Mouse (Mus musculus) kidney, postnatal 4 days (tissue): ENCODE measurements at regions not wholly inside any gene's neighbourhood (a gene's known extent, or its start where the extent isn't known, plus 50 kb on each side); places are given as distances from the start of the nearest gene placed in this dataset.

Experiments
- DNase-seq, 2 experiments: peaks; one replicate each; pipeline ENCODE4 v3.0.0; 2021; ENCODE audit warnings: mixed read lengths in 2 of 2

GRCm38 (mm10) chr7:69994540-69995303 lies 371.8 kb downstream of the Nr2f2 start:
- no peak for DNase-seq

- DNase-seq = peak; percentile 43 to 55
Measured at GRCm38 (mm10) chr7:69992383-69993327, 373.9 kb downstream of the Nr2f2 start.

GRCm38 (mm10) chr7:69991982-69992381 lies 374.6 kb downstream of the Nr2f2 start:
- DNase-seq = peak in 1 of 2 experiments; percentile 3

GRCm38 (mm10) chr7:69988704-69989103 lies 377.8 kb downstream of the Nr2f2 start:
- peak; percentile 15 to 27 for DNase-seq

DNA sequence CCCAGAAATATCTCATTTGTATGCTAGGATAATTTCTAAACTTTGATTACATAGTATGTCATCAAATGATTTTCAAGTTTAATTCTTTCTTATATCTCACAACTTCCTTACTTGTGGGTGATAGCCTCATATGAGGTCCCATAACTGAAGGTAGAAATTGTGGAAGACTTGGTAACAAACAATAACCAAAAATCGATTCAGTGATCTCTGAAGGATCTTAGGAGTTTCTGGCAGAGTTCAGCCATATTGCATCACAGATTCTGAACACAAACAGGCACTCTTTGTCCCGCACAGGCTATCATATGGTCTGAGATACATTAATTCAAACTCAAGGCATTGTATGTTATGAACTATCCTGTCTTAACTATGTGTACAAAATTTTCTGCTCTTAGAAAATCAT lies 385.2 kb downstream of the Nr2f2 start:
- DNase-seq = no peak

- DNase-seq = no peak
Measured at GRCm38 (mm10) chr7:69976369-69976768, 390.2 kb downstream of the Nr2f2 start.

GRCm38 (mm10) chr7:69964002-69964401 lies 402.5 kb downstream of the Nr2f2 start:
- no peak for DNase-seq

DNA sequence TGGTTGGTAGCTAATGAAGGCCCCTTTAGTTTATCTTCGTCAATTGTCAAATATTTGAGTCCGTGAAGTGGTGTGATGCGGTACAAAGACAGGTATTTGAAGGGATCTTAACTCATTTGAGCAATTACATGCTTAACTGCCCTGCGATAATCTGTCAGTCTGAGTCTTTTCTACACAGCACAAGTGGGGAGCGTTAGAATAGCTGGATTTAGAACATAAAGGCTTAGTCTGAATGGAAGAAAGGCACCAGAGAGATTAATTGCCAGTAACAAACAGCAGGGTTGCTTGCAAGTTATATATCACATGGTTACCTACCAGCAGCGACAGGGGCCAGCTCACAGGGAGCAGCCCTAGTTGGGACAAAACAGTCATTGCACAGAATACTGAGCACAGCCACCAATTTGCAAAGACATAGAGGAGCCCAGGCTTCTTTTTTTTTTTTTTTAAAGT lies 416.3 kb downstream of the Nr2f2 start:
- DNase-seq = peak in 1 of 2 experiments; percentile 8

- DNase-seq = peak in 1 of 2 experiments; percentile 14
Measured at GRCm38 (mm10) chr7:69949647-69950121, 416.9 kb downstream of the Nr2f2 start.

GRCm38 (mm10) chr7:69946396-69946795 lies 420.1 kb downstream of the Nr2f2 start:
- no peak for DNase-seq

GRCm38 (mm10) chr7:69941881-69942280 lies 424.7 kb downstream of the Nr2f2 start:
- DNase-seq = no peak

- no peak for DNase-seq
Measured at GRCm38 (mm10) chr7:69925261-69925660, 441.3 kb downstream of the Nr2f2 start.

DNA sequence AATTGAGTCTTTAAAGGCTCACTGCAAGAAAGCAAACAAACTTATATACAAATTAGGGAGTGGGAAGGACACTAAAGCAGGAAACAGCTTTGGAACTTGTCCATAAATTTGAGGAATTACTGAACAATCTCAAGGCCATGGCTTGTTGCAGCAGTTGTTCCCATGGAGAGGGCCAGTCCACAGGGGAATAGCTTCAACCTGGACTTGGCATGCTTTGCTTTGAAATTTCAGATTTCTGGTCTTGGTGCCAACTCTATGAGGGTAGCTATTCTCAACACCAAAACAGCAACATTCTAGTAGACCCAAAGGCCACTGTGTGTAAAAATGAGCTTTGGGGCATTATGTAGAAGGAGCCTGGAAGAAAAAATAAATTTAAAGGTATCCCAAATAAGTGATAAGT lies 442.0 kb downstream of the Nr2f2 start:
- no peak for DNase-seq

GRCm38 (mm10) chr7:69911760-69912159 lies 454.8 kb downstream of the Nr2f2 start:
- DNase-seq = no peak

GRCm38 (mm10) chr7:69890503-69891061 lies 476.0 kb downstream of the Nr2f2 start:
- no peak for DNase-seq

- no peak for DNase-seq
Measured at GRCm38 (mm10) chr7:69888251-69888650, 478.3 kb downstream of the Nr2f2 start.

DNA sequence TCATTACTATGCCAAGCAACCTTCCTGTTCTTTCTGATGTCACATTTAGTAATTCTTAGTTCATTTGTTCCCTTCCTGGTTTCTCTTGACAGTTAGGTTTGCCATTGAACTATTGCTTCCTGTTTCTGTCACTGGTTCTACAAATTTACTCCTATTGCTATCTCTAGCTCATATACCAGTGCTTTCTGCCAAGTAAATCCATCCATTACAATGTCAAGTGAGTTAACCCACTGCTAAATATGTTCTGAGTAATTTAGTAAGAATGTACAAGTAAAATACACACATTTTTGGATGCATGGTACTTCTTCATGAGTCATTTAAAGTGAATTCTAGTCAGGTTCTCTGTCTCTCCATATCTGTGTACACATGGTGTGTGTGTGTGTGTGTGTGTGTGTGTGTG lies 489.5 kb downstream of the Nr2f2 start:
- no peak for DNase-seq

DNA sequence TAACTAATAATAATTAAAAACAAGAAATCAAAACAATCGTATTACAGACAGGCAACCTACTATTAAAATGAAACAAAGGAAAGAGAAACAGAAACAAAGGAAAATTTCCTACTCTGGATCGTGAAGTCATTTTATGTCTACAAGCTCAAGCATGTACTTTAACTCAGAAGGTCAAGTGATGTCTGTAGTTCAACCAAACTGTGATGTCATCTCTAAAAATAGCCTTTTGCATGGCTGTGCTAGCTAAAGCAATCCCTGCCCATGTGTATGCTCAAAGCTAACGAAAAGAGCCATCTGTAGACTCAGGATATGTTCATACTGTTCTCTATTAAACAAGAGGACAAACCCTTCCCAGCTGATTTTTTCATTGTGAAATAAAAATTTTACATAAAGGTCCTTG lies 500.7 kb downstream of the Nr2f2 start:
- DNase-seq = no peak

DNA sequence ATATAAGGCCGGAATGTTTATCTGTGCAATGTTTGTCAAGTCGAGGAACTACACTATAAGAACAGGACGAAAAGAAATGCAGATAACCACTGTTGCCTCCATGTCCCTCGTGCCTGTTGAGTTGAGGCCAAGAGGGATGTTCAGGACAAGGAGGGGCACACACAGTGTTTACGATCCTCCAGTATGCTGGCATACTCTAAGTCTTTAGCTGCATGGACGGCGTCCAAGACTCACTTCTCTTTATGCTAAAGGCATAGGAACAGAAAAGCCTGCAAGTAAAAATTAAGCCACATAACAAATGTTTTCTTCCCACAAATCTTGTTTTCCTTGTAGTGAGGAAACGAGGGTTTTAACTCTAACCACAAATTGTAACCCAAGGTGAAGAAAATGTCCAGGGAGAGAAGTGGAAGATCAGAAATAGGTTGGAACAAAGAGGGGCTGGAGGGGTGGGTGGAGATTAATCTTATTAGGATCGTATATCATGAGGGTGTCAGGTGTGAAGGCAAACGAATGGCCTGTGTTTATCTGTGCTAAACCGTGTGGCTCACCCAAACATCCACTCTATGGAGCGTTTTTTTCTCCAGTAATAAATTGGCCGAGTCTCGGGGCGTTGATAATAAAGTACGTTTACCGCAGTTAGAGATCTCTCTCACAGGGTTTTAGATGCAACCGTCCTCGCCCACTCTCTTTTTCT lies 521.8 kb downstream of the Nr2f2 start:
- DNase-seq = no peak

DNA sequence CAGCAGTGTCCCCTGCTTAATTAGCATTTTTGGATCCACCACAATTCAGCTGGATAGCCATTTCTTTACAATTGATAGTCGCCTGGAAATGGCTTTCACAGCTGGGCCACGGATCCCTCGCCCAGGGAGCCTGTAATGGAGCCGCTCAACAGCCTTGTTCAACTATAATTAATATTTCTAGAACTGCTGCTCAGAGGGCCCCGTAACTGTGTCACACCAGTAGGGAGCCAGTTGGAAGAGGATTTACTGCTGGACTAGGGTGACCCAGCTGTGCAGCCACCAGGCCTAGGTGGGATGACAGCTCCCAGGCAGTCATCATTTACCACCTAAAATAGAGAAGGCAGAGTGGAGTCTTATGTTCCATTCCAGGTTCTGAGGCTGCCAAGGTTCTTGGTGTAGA lies 529.2 kb downstream of the Nr2f2 start:
- DNase-seq = no peak

DNA sequence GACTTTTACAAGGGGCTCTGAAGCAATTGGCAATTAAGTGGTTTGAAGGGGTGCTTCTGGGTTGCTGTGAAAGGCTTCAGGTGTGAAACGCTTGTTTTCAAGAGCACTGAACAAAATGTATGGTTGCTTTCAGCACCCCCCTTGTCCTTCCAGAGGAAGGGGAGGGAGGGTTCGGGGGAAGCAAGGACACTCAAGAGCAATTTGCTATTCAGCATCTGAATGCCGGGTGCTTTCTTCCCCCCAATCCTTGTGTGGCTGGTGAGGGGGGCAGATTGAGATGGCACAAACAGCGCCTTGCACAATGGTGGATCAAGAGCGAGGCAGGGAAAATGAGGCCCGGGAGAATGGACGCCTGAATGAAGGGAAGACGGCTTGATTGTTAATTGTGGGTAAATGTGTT lies 539.3 kb downstream of the Nr2f2 start:
- DNase-seq = no peak

GRCm38 (mm10) chr7:69820570-69820969 lies 546.0 kb downstream of the Nr2f2 start:
- DNase-seq = no peak

DNA sequence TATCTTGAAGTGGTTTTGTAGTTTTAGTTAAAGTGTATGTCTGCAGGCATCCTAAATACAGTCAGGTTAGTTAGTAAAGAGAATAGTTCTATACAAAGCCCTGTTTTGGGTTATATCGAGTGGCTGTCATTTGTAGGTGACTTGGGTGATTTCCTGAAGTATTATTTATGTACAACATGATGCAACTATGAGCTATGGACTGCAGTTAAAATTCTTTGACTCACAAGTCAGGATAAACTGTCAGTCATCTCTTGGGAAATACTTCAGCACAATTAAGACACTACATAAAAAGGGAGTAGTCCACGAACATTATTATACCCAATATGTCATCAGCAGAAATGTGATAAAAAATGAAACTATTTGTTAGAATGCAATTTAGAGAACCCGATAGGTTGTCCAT lies 554.2 kb downstream of the Nr2f2 start:
- DNase-seq = no peak
